Mouse (Mus musculus) brown adipose tissue, adult 24 weeks (tissue): ENCODE results near the gene Tmcc1. TPM values are rescaled to one million over a fixed set of nuclear protein-coding genes. Genes with fewer than 3 reads are reported as not detected.
A peak's percentile ranks its signal among the peaks of the same experiment; 100 is the strongest.

ENCODE experiments used
- H3K27ac ChIP-seq: fragments of 200-500 bp; replicated peaks from 2 replicates; pipeline ENCODE4 v1.5.1; 2012; ENCODE audit warnings: low read depth, mild to moderate bottlenecking, low read length
- H3K4me1 ChIP-seq: fragments of 200-500 bp; 2 replicates; pipeline ENCODE4 v1.6.1; 2012; ENCODE audit warnings: low read length, mixed read lengths; ENCODE audit not compliant: control insufficient read depth, insufficient read depth, insufficient read length
- H3K4me3 ChIP-seq: fragments of 200-500 bp; 2 replicates; pipeline ENCODE4 v1.5.1; 2012; ENCODE audit warnings: low read depth, mild to moderate bottlenecking, low read length, moderate library complexity; ENCODE audit not compliant: insufficient read depth
- polyA plus RNA-seq: library from polyadenylated mRNA; stranded (reverse); fragments of >200 nt; gene quantifications from 2 replicates; pipeline ENCODE4 v1.2.4, GENCODE M21; 2012; ENCODE audit not compliant: missing spikeins, insufficient read depth, insufficient read length

Gene Tmcc1
- polyA plus RNA-seq, 1 experiment, result 10.9 TPM

DNA sequence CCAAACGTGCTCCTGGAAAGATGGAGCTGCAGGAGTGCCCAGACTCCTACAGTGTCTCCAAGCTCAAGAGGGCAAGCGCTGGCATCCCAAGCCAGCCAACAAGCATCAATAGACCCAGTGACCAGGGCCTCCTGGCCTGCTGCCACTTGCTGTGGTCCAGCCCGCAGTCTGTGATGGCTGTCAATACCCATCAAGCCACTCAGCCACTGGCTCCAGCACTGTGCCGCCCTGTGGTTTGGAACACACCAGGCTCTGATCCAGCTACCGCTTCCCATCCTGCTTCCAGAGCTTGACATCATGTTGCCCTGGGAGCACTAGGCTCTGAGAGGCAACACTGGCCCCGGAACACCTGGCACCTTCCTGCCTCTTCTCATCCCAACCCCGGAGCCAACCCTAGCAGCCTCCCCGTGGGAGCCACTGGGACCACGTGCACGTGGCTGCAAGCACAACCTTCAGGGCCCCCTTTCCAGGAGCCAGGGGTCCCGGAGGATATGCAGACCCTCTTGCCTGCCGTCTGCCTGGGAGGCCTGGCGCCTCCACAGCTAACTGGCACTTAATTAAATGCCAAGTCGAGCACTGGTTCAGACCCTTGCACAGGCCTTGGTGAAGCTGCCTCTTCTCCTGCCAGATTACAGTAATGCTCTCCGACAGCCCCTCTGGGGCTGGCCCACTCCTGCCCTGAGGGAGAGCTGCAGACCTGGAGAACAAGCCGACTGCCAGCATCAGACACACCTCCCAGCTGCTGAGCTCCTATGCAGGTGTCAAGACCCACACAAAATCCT, 219.2 kb downstream of the Tmcc1 start:
- Histone ChIP-seq H3K4me1 (peaks cover 25% of the 10 kb centered on the region), H3K4me3 (no peak overlapping the region), H3K27ac (no peak overlapping the region)

GRCm38 (mm10) chr6:115973139-115973875, 220.0 kb downstream of the Tmcc1 start:
- Histone ChIP-seq H3K4me3 (no peak overlapping the region), H3K4me1 (peaks cover 32% of the 10 kb centered on the region)

GRCm38 (mm10) chr6:115972083-115972764, 221.1 kb downstream of the Tmcc1 start:
- no peak overlapping the region; the same call in 1 of the 2 replicates for H3K27ac ChIP-seq
- H3K4me1 ChIP-seq, result peaks cover 39% of the 10 kb centered on the region
- H3K4me3 ChIP-seq, result no peak overlapping the region

More at GRCm38 (mm10) chr6:115973139-115973875, 220.0 kb downstream of the Tmcc1 start:
- no peak overlapping the region; the same call in 1 of the 2 replicates for H3K27ac ChIP-seq

- Histone ChIP-seq H3K4me3 (no peak overlapping the region), H3K27ac (peak overlapping the region; percentile 5; the same call in 1 of the 2 replicates), H3K4me1 (peaks cover 39% of the 10 kb centered on the region)
Observed at GRCm38 (mm10) chr6:115971273-115972060, 221.8 kb downstream of the Tmcc1 start.

DNA sequence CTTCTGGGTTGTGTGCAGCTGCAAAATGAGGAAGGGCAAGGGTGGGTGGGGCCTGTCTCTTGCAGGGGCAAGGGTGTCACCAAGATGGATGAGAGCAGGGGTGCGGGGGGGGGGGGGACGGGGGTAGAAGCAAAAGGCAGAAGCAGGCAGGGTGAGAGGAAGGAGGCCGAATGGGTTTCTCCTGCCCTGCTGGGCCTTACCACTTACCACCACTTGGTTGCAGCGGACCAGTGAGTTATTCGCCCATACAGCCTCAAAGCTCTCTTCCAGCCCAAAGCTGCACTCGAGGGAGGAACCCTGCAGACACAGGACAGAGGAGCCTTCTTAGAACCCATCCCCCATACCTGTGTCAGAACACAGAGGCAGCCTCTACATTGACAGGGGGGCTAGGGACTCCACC, 223.3 kb downstream of the Tmcc1 start:
- Histone ChIP-seq H3K27ac (no peak overlapping the region), H3K4me1 (peaks cover 39% of the 10 kb centered on the region), H3K4me3 (no peak overlapping the region)

- H3K27ac ChIP-seq, result no peak overlapping the region
Observed at GRCm38 (mm10) chr6:115969103-115969502, 224.2 kb downstream of the Tmcc1 start.

GRCm38 (mm10) chr6:115968700-115969099, 224.6 kb downstream of the Tmcc1 start:
- no peak overlapping the region for H3K4me3 ChIP-seq

More at GRCm38 (mm10) chr6:115969103-115969502, 224.2 kb downstream of the Tmcc1 start:
- Histone ChIP-seq H3K4me1 (peaks cover 39% of the 10 kb centered on the region), H3K4me3 (no peak overlapping the region)

More at GRCm38 (mm10) chr6:115968700-115969099, 224.6 kb downstream of the Tmcc1 start:
- H3K27ac ChIP-seq, result no peak overlapping the region
- peaks cover 36% of the 10 kb centered on the region for H3K4me1 ChIP-seq

Other genes with a start within 250 kb of the Tmcc1 start
- gene H1foo, start 248.5 kb downstream of the Tmcc1 start, polyA plus RNA-seq, result not detected in 2 replicates
- 20.2 and 24.0 TPM in 2 replicates for gene Plxnd1, start 198.5 kb downstream of the Tmcc1 start, polyA plus RNA-seq
- 20.7 and 25.1 TPM in 2 replicates for gene Washc2, start 14.6 kb upstream of the Tmcc1 start, polyA plus RNA-seq
- gene Zfand4, start 70.7 kb upstream of the Tmcc1 start, polyA plus RNA-seq, result not detected in 2 replicates
- 22.2 and 33.3 TPM in 2 replicates for gene March8, start 144.5 kb upstream of the Tmcc1 start, polyA plus RNA-seq